Mouse (Mus musculus): ENCODE measurements around the gene Krt26.

DNA sequence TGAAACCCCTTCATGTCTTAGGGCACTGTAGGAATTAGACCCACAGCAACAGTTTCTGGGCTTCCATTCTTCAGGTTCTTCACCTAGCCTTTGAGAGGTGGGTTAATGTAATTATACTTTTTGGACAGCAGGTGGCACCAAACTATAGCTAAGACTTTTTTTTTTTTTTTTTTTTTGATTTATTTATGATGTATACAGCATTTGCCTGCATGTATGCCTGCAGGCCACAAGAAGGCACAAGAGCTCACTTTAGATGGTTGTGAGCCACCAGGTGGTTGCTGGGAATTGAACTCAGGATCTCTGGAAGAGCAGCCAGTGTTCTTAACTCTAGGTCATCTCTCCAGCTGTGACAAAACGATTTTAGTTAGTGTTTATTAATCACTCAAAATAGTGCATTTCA lies 26.9 kb downstream of the Krt26 start:
- TF ChIP-seq POLR2A (IDR thresholded peaks at IDR 0.05; ENCODE audit: extremely low read depth, insufficient read depth, low read length), result no peak
- no peak for TF ChIP-seq CTCF (IDR thresholded peaks at IDR 0.05; ENCODE audit: low read depth, low read length)
